Mouse (Mus musculus) layer of hippocampus, adult 9-11 months (tissue): ENCODE measurements at regions not wholly inside any gene's neighbourhood (a gene's known extent, or its start where the extent isn't known, plus 50 kb on each side); places are given as distances from the start of the nearest gene placed in this dataset.

ENCODE experiments used
- DNase-seq: peaks from one replicate; pipeline ENCODE4 v3.0.0; 2022

GRCm38 (mm10) chr5:15773839-15774238 is 59.8 kb upstream of the Speer4c start:
- no peak for DNase-seq

GRCm38 (mm10) chr5:15774567-15774966 is 60.5 kb upstream of the Speer4c start:
- DNase-seq: no peak

- no peak for DNase-seq
Measured at GRCm38 (mm10) chr5:15776106-15776505, 62.0 kb upstream of the Speer4c start.

- DNase-seq: no peak
Measured at GRCm38 (mm10) chr5:15803583-15803982, 89.5 kb upstream of the Speer4c start.

- no peak for DNase-seq
Measured at GRCm38 (mm10) chr5:15816864-15817263, 102.8 kb upstream of the Speer4c start.

GRCm38 (mm10) chr5:15817366-15817765 is 103.3 kb upstream of the Speer4c start:
- no peak for DNase-seq

- DNase-seq: no peak
Measured at GRCm38 (mm10) chr5:15822989-15823388, 108.9 kb upstream of the Speer4c start.

- no peak for DNase-seq
Measured at GRCm38 (mm10) chr5:15831527-15831926, 103.0 kb upstream of the Cacna2d1 start.

GRCm38 (mm10) chr5:15832338-15832737 is 102.2 kb upstream of the Cacna2d1 start:
- DNase-seq: peak; percentile 71

GRCm38 (mm10) chr5:15838108-15838972 is 96.2 kb upstream of the Cacna2d1 start:
- peak; percentile 54 for DNase-seq

GRCm38 (mm10) chr5:15846790-15847189 is 87.7 kb upstream of the Cacna2d1 start:
- DNase-seq: no peak

GRCm38 (mm10) chr5:15849520-15849919 is 85.0 kb upstream of the Cacna2d1 start:
- no peak for DNase-seq

GRCm38 (mm10) chr5:15850126-15850801 is 84.2 kb upstream of the Cacna2d1 start:
- no peak for DNase-seq

- DNase-seq: no peak
Measured at GRCm38 (mm10) chr5:15854752-15855151, 79.7 kb upstream of the Cacna2d1 start.

GRCm38 (mm10) chr5:15857034-15857433 is 77.5 kb upstream of the Cacna2d1 start:
- no peak for DNase-seq

- DNase-seq: no peak
Measured at GRCm38 (mm10) chr5:15874065-15874464, 60.4 kb upstream of the Cacna2d1 start.

GRCm38 (mm10) chr5:15883004-15883403 is 51.5 kb upstream of the Cacna2d1 start:
- DNase-seq: no peak
